Mouse (Mus musculus) layer of hippocampus, adult 8-10 months (tissue): Measurements from ENCODE around the gene Sept3. TPM values are rescaled to one million over a fixed set of nuclear protein-coding genes. Genes with fewer than 3 reads are reported as not detected.
A peak's percentile ranks its signal among the peaks of the same experiment; 100 is the strongest.

Experiments used
- DNase-seq, 2 experiments: peaks; one replicate each; pipeline ENCODE4 v3.0.0; 2022; ENCODE audit warnings: low spot score in 2 of 2
- total RNA-seq, 4 experiments: library from RNA; stranded (reverse); gene quantifications; 2 replicates each; pipeline ENCODE4 v1.2.4; 2022

Gene Sept3
- total RNA-seq, 4 experiments from 2014 or later: 583 to 608 (median 584) TPM

GRCm38 (mm10) chr15:82271201-82271600, 3.5 kb upstream of the Sept3 start:
- DNase-seq: peak in 1 of 2 experiments; percentile 72

DNA sequence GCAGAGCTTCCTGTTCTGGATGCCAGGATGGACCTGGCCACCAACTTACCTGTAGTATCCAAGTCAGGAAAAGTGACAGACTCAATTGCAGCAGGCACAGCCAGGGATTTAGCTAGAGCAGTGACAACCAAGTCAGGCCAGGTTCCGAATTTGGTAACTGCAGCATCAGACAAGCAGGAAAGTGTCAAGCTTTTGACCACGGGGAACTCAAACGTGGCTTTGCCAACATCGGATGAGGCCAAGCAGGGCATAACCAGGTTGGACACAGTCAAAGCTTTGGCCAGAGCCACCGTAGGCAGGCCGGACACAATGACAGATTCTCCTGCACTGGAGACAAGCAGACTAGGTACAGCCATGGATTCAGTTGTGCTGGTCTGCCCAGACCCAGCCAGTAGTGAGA, 2.4 kb upstream of the Sept3 start:
- DNase-seq: no peak

- DNase-seq: peak in 1 of 2 experiments; percentile 73
These were observed 521 bp downstream of the Sept3 start for GRCm38 (mm10) chr15:82274927-82275901.

DNA sequence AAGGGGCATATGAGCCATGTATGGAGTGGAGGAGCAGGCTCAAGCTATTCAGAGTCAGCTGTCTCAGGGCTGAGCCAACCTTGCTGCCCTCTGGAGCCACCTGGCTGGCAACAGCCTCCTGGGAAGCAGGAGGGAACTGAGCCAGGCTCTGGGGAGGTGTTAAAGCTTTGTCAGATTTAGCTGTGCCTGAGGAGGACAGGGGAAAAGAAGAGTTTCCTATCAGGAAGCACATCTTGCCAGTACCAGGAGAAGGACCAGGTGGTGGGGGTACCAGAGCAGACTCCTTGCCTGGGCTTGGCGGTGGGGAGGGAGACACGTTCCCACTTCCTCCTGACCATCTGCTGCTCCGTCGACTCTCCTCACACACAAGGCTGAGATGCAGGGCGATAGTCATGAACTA, 2.9 kb downstream of the Sept3 start:
- peak in 1 of 2 experiments; percentile 44 for DNase-seq

- no peak for DNase-seq
These were observed 5.9 kb downstream of the Sept3 start for GRCm38 (mm10) chr15:82280638-82281037.

DNA sequence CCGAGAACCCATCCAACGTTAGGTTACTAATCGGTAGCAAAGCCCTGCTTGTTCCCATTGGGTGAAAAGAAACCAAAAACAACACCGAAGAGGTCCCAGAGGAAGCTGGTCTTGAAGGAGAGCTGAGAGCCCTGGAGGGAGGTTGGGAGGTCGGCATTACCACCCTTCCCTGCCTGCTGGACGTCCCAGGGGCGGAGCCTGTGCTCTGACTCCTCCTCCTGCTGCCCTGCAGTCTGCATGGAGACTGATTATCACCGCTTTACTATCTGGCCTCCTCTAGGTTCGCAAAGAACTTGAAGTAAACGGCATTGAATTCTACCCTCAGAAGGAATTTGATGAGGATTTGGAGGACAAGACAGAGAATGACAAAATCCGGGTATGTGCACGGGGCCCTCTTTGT, 11.5 kb downstream of the Sept3 start:
- DNase-seq: no peak

GRCm38 (mm10) chr15:82290252-82290651, 15.6 kb downstream of the Sept3 start:
- no peak for DNase-seq

- DNase-seq: no peak
These were observed 18.2 kb downstream of the Sept3 start for GRCm38 (mm10) chr15:82292851-82293250.

- no peak for DNase-seq
These were observed 18.6 kb downstream of the Sept3 start for GRCm38 (mm10) chr15:82293271-82293711.

DNA sequence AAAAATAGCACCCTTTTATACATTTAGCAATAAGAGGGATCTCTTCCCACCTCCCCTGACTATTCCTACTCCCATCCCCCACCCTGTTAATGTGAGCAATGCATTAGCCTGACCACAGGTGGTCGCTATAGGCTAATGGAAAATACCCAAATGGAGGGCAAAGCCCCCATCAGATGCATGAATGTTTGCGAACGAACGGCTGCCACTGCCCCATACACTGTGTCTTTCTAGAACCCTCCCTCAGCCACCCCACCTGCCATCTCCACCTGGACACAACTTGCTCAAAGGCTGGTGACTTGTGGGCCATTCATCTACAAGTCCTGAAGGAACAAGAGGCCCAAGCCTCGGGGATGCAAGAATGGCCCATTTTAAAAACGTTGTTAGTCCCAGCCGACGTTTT, 19.4 kb downstream of the Sept3 start:
- no peak for DNase-seq

GRCm38 (mm10) chr15:82298764-82299561, 24.3 kb downstream of the Sept3 start, which contains the start of gene Wbp2nl:
TSS of gene Wbp2nl (plus strand) at chr15:82298954.
- DNase-seq: no peak

DNA sequence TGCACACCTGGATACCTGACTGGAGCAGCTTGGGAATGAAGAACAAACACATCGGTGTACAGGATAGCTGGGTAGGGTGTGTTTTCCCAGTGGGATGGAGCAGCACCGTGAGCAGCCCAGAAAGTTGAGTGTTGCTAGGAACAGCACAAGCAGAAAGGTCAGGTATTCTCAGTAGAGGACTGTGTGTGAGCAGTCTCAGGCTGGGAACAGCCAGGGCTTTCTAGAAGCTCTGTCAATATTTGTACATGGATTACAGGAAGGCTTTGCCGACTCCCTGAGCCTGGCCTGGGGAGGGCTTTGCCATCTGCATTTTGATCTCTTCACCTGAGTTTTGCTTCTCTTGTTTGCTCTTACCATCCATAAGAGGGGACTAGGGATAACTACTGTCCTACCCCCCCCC, 32.4 kb downstream of the Sept3 start:
- no peak for DNase-seq

GRCm38 (mm10) chr15:82308416-82308815, 33.7 kb downstream of the Sept3 start:
- no peak for DNase-seq

DNA sequence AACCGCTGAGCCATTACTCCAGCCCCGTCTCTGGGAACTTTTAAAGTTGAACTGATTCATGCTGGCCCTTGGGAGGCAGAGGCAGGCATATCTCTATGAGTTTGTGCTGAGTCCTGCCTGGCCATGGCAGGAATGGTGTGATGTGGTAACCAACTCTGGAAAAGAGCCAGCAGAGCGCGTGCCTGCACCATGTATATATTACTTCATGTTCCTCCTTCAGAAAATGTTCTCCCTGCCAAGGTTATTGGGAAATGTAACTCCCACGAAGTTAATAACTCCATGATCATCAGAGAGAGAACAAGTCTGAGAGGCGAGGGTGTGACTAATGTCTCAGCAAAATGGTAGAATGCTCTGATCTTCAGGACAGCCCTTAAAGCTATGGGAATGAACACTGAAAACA, 43.1 kb downstream of the Sept3 start:
- DNase-seq: no peak

- DNase-seq: no peak
These were observed 44.9 kb downstream of the Sept3 start for GRCm38 (mm10) chr15:82319613-82320012.

DNA sequence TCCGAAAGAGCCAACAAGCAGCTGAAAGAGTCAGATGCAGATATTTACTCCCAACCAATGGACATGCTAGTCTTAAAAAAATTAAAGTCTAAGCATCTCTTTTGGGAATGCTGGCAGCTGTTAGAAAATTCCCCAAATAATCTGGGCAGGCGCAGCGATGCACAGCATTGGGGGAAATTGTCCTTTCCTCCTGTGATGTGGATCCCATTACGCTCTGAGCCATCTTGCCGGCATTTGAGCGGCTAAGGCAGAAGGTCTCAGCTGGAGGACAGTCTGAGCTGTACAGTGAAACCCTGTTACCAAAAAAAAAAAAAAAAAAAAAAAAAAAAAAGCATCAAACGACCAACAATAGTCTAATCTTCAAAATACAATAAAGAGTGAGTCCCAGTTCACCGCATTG, 47.5 kb downstream of the Sept3 start:
- DNase-seq: no peak

DNA sequence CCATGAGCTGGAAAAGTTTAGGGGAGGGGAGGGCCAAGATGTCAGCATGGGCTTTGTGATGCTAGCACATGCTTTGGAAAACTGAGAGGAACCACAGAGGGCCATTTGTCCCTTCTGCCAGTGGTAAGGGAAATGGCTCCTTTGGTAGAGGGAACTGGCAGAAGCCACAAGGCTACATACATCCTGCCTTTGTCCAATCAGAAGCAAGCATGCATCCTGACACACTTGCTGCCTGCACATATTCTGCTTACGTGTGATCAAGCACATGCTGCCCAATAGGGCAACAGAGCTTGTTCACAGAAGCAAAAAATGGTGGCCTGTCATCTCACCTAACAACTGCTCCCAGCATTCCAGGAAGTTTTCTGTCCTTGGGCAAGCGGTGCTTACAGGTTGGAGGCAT, 50.7 kb downstream of the Sept3 start:
- no peak for DNase-seq

DNA sequence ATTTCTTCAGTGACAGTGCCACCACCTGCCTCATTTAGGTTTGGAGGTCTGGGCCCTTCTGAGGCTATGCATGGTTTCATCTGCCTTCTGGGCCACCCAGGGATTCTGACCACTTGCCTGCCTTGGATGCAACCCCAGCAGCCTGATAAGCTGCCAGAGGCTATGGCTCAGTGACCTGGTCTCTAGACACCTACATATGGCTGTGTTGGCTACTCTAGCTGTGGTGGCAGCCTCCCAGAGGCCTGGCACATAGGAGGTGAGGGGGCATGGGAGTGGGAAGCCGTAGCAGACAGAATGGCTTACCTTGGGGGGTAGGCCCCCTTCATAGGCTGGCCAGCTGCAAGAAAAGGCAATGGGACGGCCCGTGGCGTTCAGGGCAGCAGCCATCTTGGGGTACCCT, 60.5 kb downstream of the Sept3 start:
- no peak for DNase-seq

DNA sequence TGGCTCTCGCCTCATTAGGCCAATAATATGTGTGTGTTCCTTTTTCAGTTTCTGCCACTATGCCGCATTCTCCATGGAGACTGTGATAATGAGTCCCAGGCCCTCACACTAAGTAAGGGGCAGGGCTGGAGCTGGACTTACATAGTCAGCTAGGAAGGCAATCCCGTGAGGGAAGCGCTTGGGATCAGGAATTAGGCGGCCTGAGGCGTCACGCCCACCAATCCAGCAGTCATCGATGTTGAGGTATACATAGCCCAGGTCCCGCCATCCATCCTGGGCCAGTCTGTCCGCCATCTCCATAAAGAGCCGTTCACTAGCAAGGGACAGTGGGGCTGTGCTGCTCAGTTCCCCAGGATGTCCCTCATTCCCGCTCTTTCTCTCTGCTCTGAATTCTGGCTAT, 61.9 kb downstream of the Sept3 start:
- DNase-seq: no peak

DNA sequence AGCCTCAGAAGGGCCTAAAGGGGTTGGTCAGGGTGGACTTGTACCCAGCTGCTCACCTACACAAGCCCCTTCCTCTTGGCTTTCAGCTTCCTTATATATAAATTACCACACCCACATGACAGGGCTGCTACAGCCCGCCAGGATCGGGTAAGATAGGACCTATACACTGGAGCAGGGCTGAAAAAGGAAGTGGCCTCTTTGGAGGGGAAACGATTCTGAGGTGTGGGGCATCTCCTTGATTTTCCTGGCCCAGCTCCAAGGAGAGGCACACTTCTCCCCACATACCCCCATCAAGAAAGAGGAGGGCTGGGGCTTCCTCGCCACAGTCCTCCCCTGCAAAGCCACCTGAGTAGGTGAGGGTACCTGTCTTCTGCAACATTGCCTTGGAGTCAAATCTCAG, 63.2 kb downstream of the Sept3 start:
- no peak for DNase-seq

- DNase-seq: peak; percentile 90 to 92
These were observed 64.0 kb downstream of the Sept3 start, which contains the start of the genes Naga, Pheta2 and Smdt1 for GRCm38 (mm10) chr15:82338593-82339112. TSS of gene Naga (minus strand) at chr15:82338925. TSS of gene Pheta2 (plus strand) at chr15:82338942. TSS of gene Smdt1 (plus strand) at chr15:82338959.

- no peak for DNase-seq
These were observed 64.5 kb downstream of the Sept3 start for GRCm38 (mm10) chr15:82339150-82339549.
